10 mouse cellular contexts compared by ENCODE assay signal in genomic region chr2:166544575-166545251, GRCm38 (mm10).
DNase-seq lines count a peak whose midpoint lies in the region; TF ChIP-seq lines count a peak whose summit lies in the region.
"Had no signal": no experiment of that assay in that cellular context is flagged by ENCODE, and none has a peak within 500 bp of the region (broad histone marks: within the 10 kb centered on the region; RNA-seq: fewer than 3 reads in every experiment).

No protein-coding gene starts in this region.

- intact Hi-C loops in left cerebral cortex, adult 2 months (cut with DNase I), result loop anchor here (5.0 kb wide), 1 partner anchor 72 kb away; no protein-coding TSS in a partner anchor
- intact Hi-C loops in left cerebral cortex, postnatal 4 days (cut with DNase I), result loop anchor here (5.0 kb wide), 1 partner anchor 107 kb away; no protein-coding TSS in a partner anchor
- intact Hi-C loops in heart, postnatal 25 days (cut with DNase I), result no loop called here

- WGBS in cerebellum, adult 2 months, result 53% methylated on average over 7 of the region's 7 CpGs

- no peak for TF ChIP-seq POLR2A in cerebellum, adult 2 months (IDR thresholded peaks at IDR 0.05; ENCODE audit: borderline replicate concordance, insufficient read depth, low read length)

- H3K27me3 ChIP-seq in cerebellum, adult 2 months (ENCODE audit: control insufficient read depth, insufficient read depth, low read length), result no peaks in the 10 kb centered on the region

- H3K27ac ChIP-seq in cerebellum, adult 2 months (ENCODE audit: insufficient read depth, low read length), result no peak overlapping the region
- peak overlapping the region; percentile 32; the same call in 1 of the 2 replicates for H3K27ac ChIP-seq in left cerebral cortex, adult 2 months

- TF ChIP-seq CTCF in cerebellum, adult 2 months (IDR thresholded peaks at IDR 0.05; ENCODE audit: borderline replicate concordance, insufficient read depth, low read depth, low read length), result 0 out of 2 replicates have a peak, but pooled peaks have one; percentile 6
- peak; percentile 43 for TF ChIP-seq CTCF in left cerebral cortex, adult 2 months (IDR thresholded peaks at IDR 0.05)

- no peak overlapping the region for H3K4me3 ChIP-seq in cerebellum, adult 2 months (replicated peaks; ENCODE audit: insufficient read depth, low read depth, low read length)
- H3K4me3 ChIP-seq in left cerebral cortex, adult 2 months, result no peak overlapping the region

- DNase-seq in cerebellum, adult 2 months, result no peak
- no peak for DNase-seq in cerebellum, adult 9-11 months
- DNase-seq in left cerebral cortex, adult 2 months (ENCODE audit: extremely low spot score in 1 of 2, low spot score in 2 of 2), result no peak
- DNase-seq in left cerebral cortex, postnatal 4 days, result no peak
- peak; percentile 19 for DNase-seq in A20 (ENCODE audit: low read depth, low spot score)
- DNase-seq in induced T-regulatory cell, adult 2 months (ENCODE audit: low read depth), result peak; percentile 41
- DNase-seq in urinary bladder, postnatal 14 days (ENCODE audit: low spot score), result no peak
- no peak for DNase-seq in heart, postnatal 25 days (ENCODE audit: low spot score)
- DNase-seq: cerebellum, adult 18-20 months; kidney, adult 9 months had no signal

- H3K4me1 ChIP-seq in cerebellum, adult 2 months (ENCODE audit: control insufficient read depth, insufficient read depth, low read length), result no peaks in the 10 kb centered on the region

Comparison
In these comparisons a context has a peak if more than half of its experiments do, and no peak if none do; other contexts are left out.
1. DNase-seq: peak in A20 (single experiment) and induced T-regulatory cell, adult 2 months (single experiment); none in cerebellum, adult 2 months (0 of 2), cerebellum, adult 9-11 months (single experiment), left cerebral cortex, adult 2 months (0 of 2), left cerebral cortex, postnatal 4 days (single experiment), urinary bladder, postnatal 14 days (single experiment) and heart, postnatal 25 days (single experiment).